Mouse (Mus musculus) heart, embryonic 12.5 days (tissue): ENCODE data around the gene Card6. TPM values are rescaled to one million over a fixed set of nuclear protein-coding genes. Genes with fewer than 3 reads are reported as not detected.

ENCODE experiments used
- ATAC-seq: fragments of 200-750 bp; cut with Nextera tagmentation; 2 replicates; pipeline ENCODE4 v1.8.0; 2017; ENCODE audit warnings: moderate TSS enrichment, moderate library complexity; ENCODE audit not compliant: insufficient number of reproducible peaks, low FRiP score
- H3K27ac ChIP-seq: fragments of 300-500 bp; sonication (generic); 2 replicates; pipeline ENCODE4 v1.5.1; 2016; ENCODE audit warnings: mild to moderate bottlenecking, moderate library complexity; ENCODE audit not compliant: poor library complexity, severe bottlenecking
- H3K27me3 ChIP-seq: fragments of 300-500 bp; sonication (generic); replicated peaks from 2 replicates; pipeline ENCODE4 v1.6.1; 2016; ENCODE audit warnings: mild to moderate bottlenecking, moderate library complexity
- H3K36me3 ChIP-seq: fragments of 300-500 bp; sonication (generic); 2 replicates; pipeline ENCODE4 v1.6.1; 2016; ENCODE audit warnings: mild to moderate bottlenecking, moderate library complexity
- H3K4me1 ChIP-seq: fragments of 300-500 bp; sonication (generic); replicated peaks from 2 replicates; pipeline ENCODE4 v1.6.1; 2016; ENCODE audit warnings: mild to moderate bottlenecking
- H3K4me2 ChIP-seq: fragments of 300-500 bp; sonication (generic); 2 replicates; pipeline ENCODE4 v1.6.1; 2016; ENCODE audit warnings: mild to moderate bottlenecking, moderate library complexity
- H3K4me3 ChIP-seq: fragments of 300-500 bp; sonication (generic); 2 replicates; pipeline ENCODE4 v1.5.1; 2016; ENCODE audit warnings: mild to moderate bottlenecking
- H3K9ac ChIP-seq: fragments of 300-500 bp; sonication (generic); 2 replicates; pipeline ENCODE4 v1.6.1; 2016; ENCODE audit warnings: mild to moderate bottlenecking, moderate library complexity
- H3K9me3 ChIP-seq: fragments of 300-500 bp; sonication (generic); replicated peaks from 2 replicates; pipeline ENCODE4 v1.6.1; 2016; ENCODE audit warnings: mild to moderate bottlenecking, moderate library complexity
- WGBS: fragments of 180-500 bp; shearing (Covaris S2); methylation state at CpG from one replicate; pipeline ENCODE4 v1.1.7; 2016; 5-methylcytosine and 5-hydroxymethylcytosine counted together
- polyA plus RNA-seq: library from polyadenylated mRNA; unstranded; fragments of >200 nt; fragmentation: Nextera tagmentation; extraction: Ambion mirVana; gene quantifications from 2 replicates; pipeline ENCODE4 v1.2.1, GENCODE M21; 2016

The Card6 gene
- polyA plus RNA-seq, 1 experiment from 2014 or later: 2.3 TPM

DNA sequence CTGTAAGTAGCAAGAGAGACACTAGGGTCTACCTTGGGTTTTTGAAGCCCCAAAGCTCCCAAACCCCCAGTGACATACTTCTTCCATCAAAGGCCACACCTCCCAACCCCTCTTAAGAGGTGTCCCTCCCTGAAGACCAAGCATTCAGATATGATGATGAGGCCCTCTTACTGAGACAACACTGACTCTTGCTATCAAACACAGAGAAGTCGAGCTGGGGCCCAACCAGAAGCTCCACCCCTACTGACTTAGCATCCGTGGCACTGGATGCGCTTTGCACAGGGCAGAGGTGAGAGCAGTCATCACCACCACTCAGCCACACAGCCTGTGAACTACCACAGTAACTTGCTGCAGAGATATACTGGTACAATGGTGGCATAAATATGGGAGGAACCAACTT is 4.3 kb upstream of the Card6 start:
- no peak overlapping the region for H3K4me3 ChIP-seq
- no peaks in the 10 kb centered on the region for H3K9me3 ChIP-seq
- WGBS: 73% methylated on average over 3 of the region's 3 CpGs
- H3K4me1 ChIP-seq: peaks cover 13% of the 10 kb centered on the region
- no peak overlapping the region for H3K9ac ChIP-seq
- H3K4me2 ChIP-seq: no peak overlapping the region
- no peak for ATAC-seq
- no peaks in the 10 kb centered on the region for H3K27me3 ChIP-seq
- H3K36me3 ChIP-seq: peaks cover 3% of the 10 kb centered on the region
- no peak overlapping the region for H3K27ac ChIP-seq

DNA sequence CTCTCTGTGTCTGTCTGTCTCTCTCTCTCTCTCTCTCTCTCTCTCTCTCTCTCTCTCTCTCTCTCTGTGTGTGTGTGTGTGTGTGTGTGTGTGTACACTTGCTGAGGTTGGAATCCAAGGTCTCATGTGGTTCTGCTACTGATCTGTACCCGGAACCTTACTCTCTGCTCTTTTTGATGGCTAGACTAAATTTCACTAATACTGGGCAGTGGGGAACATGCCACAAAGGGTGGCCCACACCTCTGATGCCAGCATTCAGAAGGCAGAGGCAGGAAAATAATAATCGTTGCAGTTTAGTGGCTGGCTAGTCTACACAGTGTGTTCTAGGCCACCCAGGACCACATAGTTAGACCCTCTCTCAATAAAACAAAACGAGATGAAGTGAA is 309 bp upstream of the Card6 start:
- H3K27ac ChIP-seq: 0 out of 2 replicates have a peak overlapping the region, but pooled peaks have one; percentile 0
- ATAC-seq: no peak
- no peaks in the 10 kb centered on the region for H3K9me3 ChIP-seq
- WGBS: 70% methylated on average over 3 of the region's 3 CpGs
- H3K4me1 ChIP-seq: no peaks in the 10 kb centered on the region
- peaks cover 7% of the 10 kb centered on the region for H3K36me3 ChIP-seq
- peak overlapping the region; percentile 45 for H3K4me3 ChIP-seq
- H3K4me2 ChIP-seq: peak overlapping the region; percentile 49
- no peaks in the 10 kb centered on the region for H3K27me3 ChIP-seq
- no peak overlapping the region for H3K9ac ChIP-seq

DNA sequence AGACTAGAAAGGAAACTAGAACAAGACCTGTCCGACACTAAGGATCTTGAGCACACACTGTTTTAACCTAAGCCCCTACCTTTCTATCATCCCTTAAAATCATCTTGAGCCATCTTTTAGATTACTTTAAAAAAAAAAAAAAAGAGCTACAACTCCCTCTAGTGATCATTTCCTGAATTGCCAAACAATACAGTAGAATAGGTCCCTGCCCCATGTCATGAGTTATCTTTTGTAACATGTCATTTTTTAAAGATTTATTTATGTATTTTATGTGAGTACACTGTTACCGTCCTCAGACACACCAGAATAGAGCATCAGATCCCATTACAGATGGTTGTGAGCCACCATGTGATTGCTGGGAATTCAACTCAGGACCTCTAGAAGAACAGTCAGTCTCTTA is 2.0 kb downstream of the Card6 start:
- WGBS: 45% methylated on average over 2 of the region's 2 CpGs

DNA sequence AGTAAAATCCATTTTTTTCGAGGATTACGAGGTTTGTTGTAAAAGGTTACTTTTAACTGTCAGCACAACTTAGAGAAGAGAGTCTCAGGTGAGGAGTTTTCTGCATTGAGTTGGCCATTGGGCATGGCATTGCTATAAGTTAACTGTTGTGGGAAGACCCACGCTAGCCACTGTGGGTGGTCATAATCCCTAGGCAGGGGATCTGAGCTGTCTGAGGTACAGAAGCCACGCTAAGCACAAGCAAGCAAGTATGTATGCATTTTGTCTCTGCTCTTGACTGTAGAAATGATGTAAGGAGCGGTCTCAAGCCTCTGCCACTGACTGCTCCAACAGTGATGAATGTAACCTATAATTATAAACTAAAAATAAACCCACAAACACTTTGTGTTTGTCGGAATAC is 2.4 kb downstream of the Card6 start:
- Histone ChIP-seq H3K27ac (no peak overlapping the region), H3K27me3 (no peaks in the 10 kb centered on the region), H3K9me3 (no peaks in the 10 kb centered on the region), H3K4me1 (no peaks in the 10 kb centered on the region), H3K9ac (no peak overlapping the region), H3K36me3 (peaks cover 13% of the 10 kb centered on the region), H3K4me3 (no peak overlapping the region), H3K4me2 (no peak overlapping the region)
- 81% methylated on average over 6 of the region's 6 CpGs for WGBS
- no peak for ATAC-seq

More for the DNA sequence above, 2.0 kb downstream of the Card6 start:
- H3K9ac ChIP-seq: no peak overlapping the region
- peaks cover 11% of the 10 kb centered on the region for H3K36me3 ChIP-seq
- no peak overlapping the region for H3K4me2 ChIP-seq
- no peak overlapping the region for H3K27ac ChIP-seq
- H3K27me3 ChIP-seq: no peaks in the 10 kb centered on the region
- H3K4me3 ChIP-seq: no peak overlapping the region
- H3K4me1 ChIP-seq: no peaks in the 10 kb centered on the region
- no peak for ATAC-seq
- no peaks in the 10 kb centered on the region for H3K9me3 ChIP-seq

DNA sequence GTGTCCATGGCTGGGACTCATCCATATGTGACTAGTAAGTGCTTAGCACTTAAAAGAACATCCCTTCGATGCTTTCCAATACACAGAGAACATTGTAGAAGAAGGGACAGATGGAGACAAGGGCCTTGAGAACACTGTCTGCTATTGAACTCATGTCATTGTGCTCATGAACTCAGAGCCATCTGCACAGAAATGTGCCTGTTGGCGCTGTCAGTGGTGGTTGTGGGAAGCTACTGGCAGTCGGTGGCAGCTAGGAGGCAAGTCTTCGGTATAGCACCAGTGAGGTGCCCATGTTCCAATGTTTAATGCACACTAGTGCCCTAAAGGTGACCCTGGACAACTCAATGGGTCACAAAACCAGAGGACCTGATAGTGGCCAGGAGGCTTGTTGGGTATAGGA is 6.0 kb downstream of the Card6 start:
- Histone ChIP-seq H3K4me2 (no peak overlapping the region), H3K9ac (no peak overlapping the region), H3K27me3 (no peaks in the 10 kb centered on the region), H3K36me3 (peaks cover 38% of the 10 kb centered on the region), H3K4me3 (no peak overlapping the region), H3K4me1 (no peaks in the 10 kb centered on the region), H3K9me3 (0 out of 2 replicates have a peak, but pooled peaks cover 4% of the 10 kb centered on the region), H3K27ac (no peak overlapping the region)
- ATAC-seq: no peak
- WGBS: 86% methylated on average over 4 of the region's 4 CpGs

DNA sequence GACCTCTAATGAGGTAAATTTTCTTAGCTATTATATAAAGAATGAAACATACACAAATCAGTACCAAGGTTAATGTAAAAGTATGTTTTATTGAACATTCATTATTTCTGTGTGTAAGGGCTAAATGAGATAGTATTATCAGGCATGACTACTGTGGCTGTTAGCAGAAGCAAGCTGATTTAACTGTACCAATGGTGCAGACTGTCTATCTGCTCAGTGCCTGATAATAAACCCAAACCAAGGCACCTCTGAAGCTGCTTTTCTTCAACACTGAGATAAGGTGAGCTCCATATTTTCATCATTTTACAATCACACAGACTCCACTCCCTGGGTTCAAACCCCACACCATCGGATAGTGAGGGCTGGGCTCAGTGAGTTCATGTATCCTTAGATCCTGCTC is 11.0 kb downstream of the Card6 start:
- no peaks in the 10 kb centered on the region for H3K4me1 ChIP-seq
- no peak for ATAC-seq
- no peak overlapping the region for H3K4me2 ChIP-seq
- H3K36me3 ChIP-seq: peaks cover 29% of the 10 kb centered on the region
- 81% methylated on average over 1 of the region's 1 CpGs for WGBS
- H3K4me3 ChIP-seq: no peak overlapping the region
- no peaks in the 10 kb centered on the region for H3K27me3 ChIP-seq
- H3K9ac ChIP-seq: no peak overlapping the region
- no peak overlapping the region for H3K27ac ChIP-seq
- peaks cover 6% of the 10 kb centered on the region; the same call in 1 of the 2 replicates for H3K9me3 ChIP-seq

DNA sequence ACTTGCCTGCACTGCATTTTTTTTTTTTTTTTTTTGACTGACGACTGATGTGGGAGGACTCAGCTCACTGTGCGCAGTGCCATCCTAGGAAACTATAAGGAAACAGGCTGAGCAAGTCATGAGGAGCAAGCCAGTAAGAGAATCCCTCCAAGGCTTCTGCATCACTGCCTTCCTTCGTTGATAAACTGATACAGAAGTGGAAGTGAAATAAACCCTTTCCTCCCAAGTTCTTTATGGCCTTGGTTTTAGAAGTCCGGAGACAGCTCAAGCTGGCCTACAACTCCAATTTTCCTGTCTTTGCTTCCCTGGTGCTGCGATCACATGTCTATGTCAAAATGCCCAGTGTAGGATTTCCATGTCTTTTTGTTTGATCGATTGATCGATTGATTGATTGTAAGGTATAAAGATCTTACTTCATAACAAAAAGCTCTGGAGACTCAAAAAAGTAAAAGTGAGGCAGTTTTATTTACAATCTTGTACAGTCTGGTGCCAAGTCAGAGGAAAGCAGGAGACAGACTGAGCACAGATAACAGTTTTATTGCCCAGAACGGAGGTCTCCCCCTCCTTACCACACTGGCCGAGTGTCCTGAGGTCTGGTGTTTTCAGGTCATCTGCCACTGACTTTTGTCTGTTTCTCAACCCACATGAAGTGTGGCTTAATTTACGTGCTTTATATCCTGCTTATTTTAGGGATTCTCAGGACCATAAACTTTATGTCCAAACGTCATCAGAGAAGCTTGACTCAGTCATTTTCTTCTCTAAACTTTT is 12.6 kb downstream of the Card6 start:
- Histone ChIP-seq H3K27me3 (no peaks in the 10 kb centered on the region), H3K9ac (no peak overlapping the region), H3K4me2 (no peak overlapping the region), H3K9me3 (peaks cover 6% of the 10 kb centered on the region; the same call in 1 of the 2 replicates), H3K36me3 (peaks cover 25% of the 10 kb centered on the region), H3K4me3 (no peak overlapping the region), H3K27ac (no peak overlapping the region), H3K4me1 (no peaks in the 10 kb centered on the region)
- WGBS: 80% methylated on average over 11 of the region's 11 CpGs
- ATAC-seq: no peak

DNA sequence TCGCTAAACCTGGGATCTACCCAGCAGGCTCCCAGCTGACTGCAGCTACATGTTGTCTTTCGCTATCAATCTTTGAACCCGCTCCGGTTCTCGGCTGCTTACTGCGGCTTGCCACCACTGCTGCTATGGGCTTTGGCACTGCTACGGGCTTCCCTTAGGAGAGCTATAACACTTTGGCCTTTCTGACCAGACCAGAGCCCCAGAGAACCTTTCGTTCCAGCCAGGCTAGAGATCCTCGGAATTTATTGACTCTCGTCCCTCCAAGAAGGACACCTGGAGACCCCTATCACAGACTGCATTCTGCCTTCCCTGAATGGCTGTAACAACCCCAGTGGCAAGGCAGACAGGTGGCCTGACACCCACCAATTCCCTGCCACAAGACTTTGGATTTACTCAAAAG is 18.2 kb downstream of the Card6 start:
- Histone ChIP-seq H3K27ac (no peak overlapping the region), H3K9me3 (peaks cover 3% of the 10 kb centered on the region; the same call in 1 of the 2 replicates), H3K9ac (no peak overlapping the region), H3K4me2 (no peak overlapping the region), H3K4me1 (no peaks in the 10 kb centered on the region), H3K27me3 (no peaks in the 10 kb centered on the region), H3K4me3 (no peak overlapping the region), H3K36me3 (no peaks in the 10 kb centered on the region)
- WGBS: 84% methylated on average over 10 of the region's 10 CpGs
- no peak for ATAC-seq

DNA sequence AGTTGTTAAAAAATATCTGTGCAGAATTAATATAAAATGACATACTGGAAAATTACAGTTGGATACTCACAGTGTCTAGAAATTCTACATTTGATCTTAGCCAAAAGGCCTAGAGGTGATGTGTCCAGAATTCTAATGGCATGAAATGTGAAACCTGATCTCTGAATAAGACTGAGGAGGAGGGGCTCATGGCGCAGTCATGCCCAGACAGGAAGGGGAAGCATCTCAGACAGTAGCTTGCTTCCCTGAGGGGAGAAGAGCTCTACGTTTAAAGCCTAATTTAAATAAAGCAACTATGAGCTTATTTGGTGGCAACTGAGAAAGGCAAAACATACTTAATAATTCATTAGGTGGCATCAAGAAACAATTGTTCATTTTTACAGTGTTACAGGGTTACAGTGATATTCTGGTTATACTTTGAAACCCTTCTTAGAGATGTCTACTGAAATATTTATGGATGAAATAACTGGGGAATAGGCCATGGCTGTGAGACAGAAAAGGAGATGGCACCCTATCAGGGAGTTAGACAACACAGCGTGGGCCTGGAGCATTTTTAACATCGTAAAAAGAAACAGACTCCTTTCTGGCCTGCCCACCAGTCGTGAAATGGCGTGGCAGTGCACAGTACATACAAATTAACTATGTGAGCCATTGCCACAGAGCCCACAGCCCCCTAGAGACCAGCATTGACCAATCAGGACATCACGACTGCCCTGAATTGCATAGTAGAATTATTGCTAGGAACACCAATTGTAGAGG is 19.3 kb downstream of the Card6 start:
- Histone ChIP-seq H3K9me3 (no peaks in the 10 kb centered on the region; the same call in 1 of the 2 replicates), H3K27me3 (no peaks in the 10 kb centered on the region), H3K9ac (no peak overlapping the region), H3K4me2 (no peak overlapping the region), H3K36me3 (no peaks in the 10 kb centered on the region), H3K27ac (no peak overlapping the region), H3K4me1 (no peaks in the 10 kb centered on the region), H3K4me3 (no peak overlapping the region)
- 65% methylated on average over 7 of the region's 7 CpGs for WGBS
- ATAC-seq: no peak

DNA sequence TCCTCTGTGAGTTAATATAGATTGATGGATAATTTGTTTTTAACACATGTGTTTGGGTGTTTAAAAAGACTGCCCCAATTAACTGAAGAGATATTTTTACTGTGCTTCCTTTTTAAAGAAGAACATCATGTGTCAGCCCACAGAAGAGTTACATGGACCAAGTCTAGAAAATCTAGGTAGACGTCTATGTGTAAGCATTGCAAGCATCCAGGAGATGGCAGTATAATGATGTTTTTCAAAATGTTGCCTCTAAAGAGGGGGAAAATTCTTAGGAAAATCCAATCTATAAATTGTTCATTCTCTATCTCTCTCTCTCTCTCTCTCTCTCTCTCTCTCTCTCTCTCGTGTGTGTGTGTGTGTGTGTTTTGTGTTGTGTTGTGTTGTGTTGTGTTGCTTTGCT is 22.2 kb downstream of the Card6 start:
- 1% methylated on average over 2 of the region's 2 CpGs for WGBS
- no peak overlapping the region for H3K9ac ChIP-seq
- no peaks in the 10 kb centered on the region; the same call in 1 of the 2 replicates for H3K9me3 ChIP-seq
- no peak overlapping the region for H3K4me2 ChIP-seq
- H3K4me3 ChIP-seq: no peak overlapping the region
- no peaks in the 10 kb centered on the region for H3K36me3 ChIP-seq
- ATAC-seq: no peak
- no peak overlapping the region for H3K27ac ChIP-seq
- H3K27me3 ChIP-seq: no peaks in the 10 kb centered on the region
- no peaks in the 10 kb centered on the region for H3K4me1 ChIP-seq

DNA sequence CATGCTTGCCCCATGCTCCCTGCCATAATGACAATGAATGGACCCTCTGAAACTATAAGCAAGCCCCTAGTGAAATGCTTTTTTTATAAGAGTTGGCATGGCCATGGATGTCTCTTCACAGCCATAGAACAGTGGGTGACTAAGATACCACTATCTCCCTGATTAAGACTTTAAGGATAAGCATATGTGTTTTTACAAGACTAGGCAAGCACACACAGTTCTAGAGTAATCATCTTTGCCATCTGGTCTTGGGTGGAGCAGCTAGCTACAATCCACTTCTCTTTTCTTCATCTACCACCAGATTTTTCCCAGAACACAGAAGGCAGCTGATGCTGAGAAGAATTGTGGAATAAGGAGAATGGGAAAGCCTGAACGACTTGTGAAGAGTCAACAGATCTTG is 27.1 kb downstream of the Card6 start:
- no peaks in the 10 kb centered on the region for H3K36me3 ChIP-seq
- 60% methylated on average over 1 of the region's 1 CpGs for WGBS
- no peaks in the 10 kb centered on the region for H3K9me3 ChIP-seq
- H3K27me3 ChIP-seq: no peaks in the 10 kb centered on the region
- no peak overlapping the region for H3K4me2 ChIP-seq
- no peak overlapping the region for H3K27ac ChIP-seq
- H3K9ac ChIP-seq: no peak overlapping the region
- no peak overlapping the region for H3K4me3 ChIP-seq
- H3K4me1 ChIP-seq: no peaks in the 10 kb centered on the region
- no peak for ATAC-seq
